Mouse (Mus musculus): ENCODE data around the gene Serpina1c. TPM values are rescaled to one million over a fixed set of nuclear protein-coding genes. Genes with fewer than 3 reads are reported as not detected.
"Not testable (repeated sequence)": the region's sequence is repeated elsewhere in the genome, so short reads cannot be mapped to it uniquely, and the experiment has no call there.

Gene Serpina1c
- polyA plus RNA-seq (2015; fragmentation: Nextera tagmentation; extraction: Ambion mirVana) = 365 and 458 TPM in 2 replicates

DNA sequence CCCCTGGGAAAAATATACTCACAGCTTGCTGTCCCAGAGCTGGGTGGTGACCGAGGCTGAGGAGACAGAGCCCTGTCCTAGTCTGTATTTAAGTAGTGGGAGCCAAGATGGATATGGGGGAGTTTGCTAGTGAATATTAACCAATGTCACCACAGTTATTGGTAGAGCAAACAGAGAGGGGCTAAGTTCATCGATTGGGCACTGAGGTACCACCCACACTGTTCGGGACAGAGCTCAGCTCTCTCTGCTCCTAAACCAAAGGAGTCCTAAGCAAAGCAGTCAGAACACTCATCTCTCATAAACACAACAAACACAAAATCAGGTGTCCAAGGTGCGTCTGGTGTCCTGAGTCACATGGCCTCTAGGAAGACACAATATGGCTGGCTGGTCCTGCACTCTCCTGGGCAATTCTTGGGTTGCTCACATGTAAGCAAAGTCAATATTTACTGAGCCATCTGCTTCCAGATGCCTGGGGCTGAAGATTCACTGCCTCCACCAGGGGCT is at the start of gene Serpina1c:
Serpina1c (minus strand) TSS at position 51 of the 504 bp plus-strand sequence.
- H3K27me3 ChIP-seq; H3K27ac ChIP-seq (replicated peaks); H3K36me3 ChIP-seq (replicated peaks); H3K9ac ChIP-seq; H3K9me3 ChIP-seq (replicated peaks); H3K4me1 ChIP-seq (replicated peaks): not testable (repeated sequence)
- ATAC-seq (ENCODE audit: insufficient read depth) = 0 out of 2 replicates have a peak, but pooled peaks have one; percentile 31
- H3K4me2 ChIP-seq = peak within 1 kb of the TSS; percentile 23; the same call in 1 of the 2 replicates
- WGBS (ENCODE audit: insufficient replicate concordance) = 45% methylated on average over 4 of the region's 4 CpGs
- H3K4me3 ChIP-seq (replicated peaks) = peak within 1 kb of the TSS; percentile 34

DNA sequence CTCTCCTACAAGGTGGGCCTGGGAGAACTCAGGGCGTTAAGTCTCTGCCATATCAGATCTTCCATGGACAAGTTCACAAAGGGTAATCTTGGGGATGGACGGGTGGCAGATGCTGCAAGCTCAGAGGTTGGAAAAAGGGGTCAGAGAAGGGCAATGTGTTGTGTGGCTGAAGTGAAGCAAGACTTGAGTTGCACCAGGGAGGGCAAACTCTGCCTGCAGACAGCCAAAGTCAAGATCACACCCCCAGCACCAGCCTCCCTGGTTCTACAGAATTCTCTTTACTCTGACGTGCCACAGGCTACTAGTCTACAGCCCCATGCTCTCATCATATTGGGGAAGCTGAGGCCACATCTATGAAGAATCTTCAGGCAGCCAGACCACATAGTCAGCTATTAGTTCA is 48.3 kb upstream of the Serpina1c start:
- not testable (repeated sequence) for H3K4me2 ChIP-seq; H3K9me3 ChIP-seq (replicated peaks); H3K27me3 ChIP-seq; H3K36me3 ChIP-seq (replicated peaks); H3K4me3 ChIP-seq (replicated peaks); H3K4me1 ChIP-seq (replicated peaks); H3K9ac ChIP-seq; ATAC-seq (ENCODE audit: insufficient read depth); H3K27ac ChIP-seq (replicated peaks)
- WGBS (ENCODE audit: insufficient replicate concordance) = 53% methylated on average over 3 of the region's 3 CpGs

DNA sequence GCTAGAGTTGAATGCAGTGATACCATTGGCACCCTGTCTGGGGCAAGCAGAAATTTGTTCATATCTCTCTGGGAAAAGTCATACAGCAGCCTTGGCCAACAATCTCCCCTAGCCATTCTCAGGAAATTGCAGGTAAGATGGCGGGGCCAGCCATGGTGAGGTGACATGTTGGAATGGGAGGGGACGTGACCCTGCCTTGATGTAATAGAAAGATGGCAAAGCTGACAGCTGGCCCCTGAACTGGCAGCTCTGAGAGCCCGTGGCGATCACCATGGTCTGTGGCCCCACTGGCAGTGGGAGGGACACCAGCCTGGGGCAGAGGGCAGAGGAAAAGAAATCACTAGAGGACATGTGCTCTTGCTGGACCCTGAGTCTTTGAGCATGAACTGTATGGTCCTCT is 41.6 kb upstream of the Serpina1c start:
- H3K4me2 ChIP-seq = no peak overlapping the region
- H3K9me3 ChIP-seq (replicated peaks) = 0 out of 2 replicates have a peak, but pooled peaks cover 5% of the 10 kb centered on the region
- no peak overlapping the region for H3K9ac ChIP-seq
- no peaks in the 10 kb centered on the region for H3K36me3 ChIP-seq (replicated peaks)
- ATAC-seq (ENCODE audit: insufficient read depth) = no peak
- no peak overlapping the region for H3K27ac ChIP-seq (replicated peaks)
- H3K4me1 ChIP-seq (replicated peaks) = no peaks in the 10 kb centered on the region
- 61% methylated on average over 4 of the region's 4 CpGs for WGBS (ENCODE audit: insufficient replicate concordance)
- no peak overlapping the region for H3K4me3 ChIP-seq (replicated peaks)
- H3K27me3 ChIP-seq = no peaks in the 10 kb centered on the region

DNA sequence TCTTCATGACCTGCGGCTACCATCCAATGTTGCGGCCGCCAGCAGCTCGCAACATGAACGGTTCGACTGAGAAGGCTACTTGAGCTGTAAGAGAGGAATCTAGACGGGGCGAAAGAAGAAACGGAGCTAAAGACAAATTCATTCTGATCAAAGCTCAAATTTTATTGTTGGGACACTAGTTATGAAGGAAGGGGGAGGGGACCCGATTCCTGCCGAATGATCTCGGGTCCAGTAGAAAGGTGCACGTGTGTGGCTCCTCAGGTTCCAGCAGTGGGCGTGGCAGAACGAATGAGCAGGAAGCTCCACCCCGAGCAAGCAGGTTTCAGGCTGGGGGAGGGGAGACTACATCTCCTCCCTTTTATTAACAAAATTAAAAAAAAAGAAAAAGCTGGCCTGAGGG is 4.5 kb upstream of the Serpina1c start:
- not testable (repeated sequence) for ATAC-seq (ENCODE audit: insufficient read depth); H3K27ac ChIP-seq (replicated peaks); H3K9me3 ChIP-seq (replicated peaks); H3K36me3 ChIP-seq (replicated peaks); H3K9ac ChIP-seq; H3K4me3 ChIP-seq (replicated peaks); H3K27me3 ChIP-seq; H3K4me2 ChIP-seq; H3K4me1 ChIP-seq (replicated peaks)
- WGBS (ENCODE audit: insufficient replicate concordance) = 81% methylated on average over 11 of the region's 16 CpGs

DNA sequence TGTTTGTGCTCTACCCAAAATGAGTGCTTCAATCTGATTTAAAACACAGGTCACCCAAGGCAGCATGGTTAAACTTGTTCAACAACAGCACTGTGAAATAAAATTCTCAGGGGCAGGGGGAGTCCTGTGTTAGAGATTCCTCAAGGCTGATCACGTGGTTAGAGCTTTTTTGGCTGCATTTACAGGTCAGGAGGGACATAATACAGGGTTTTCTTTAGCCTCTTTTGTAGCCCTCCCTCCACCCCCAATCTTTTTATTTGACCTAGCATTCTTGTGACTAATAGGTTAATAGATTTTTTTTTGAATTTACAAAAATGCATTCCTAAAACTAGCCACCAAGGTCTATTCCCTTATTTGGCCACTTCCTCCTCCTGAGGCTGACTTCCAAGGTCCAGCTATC is 3.1 kb upstream of the Serpina1c start:
- not testable (repeated sequence) for H3K27ac ChIP-seq (replicated peaks); ATAC-seq (ENCODE audit: insufficient read depth); H3K9ac ChIP-seq; H3K4me1 ChIP-seq (replicated peaks); H3K4me2 ChIP-seq; H3K9me3 ChIP-seq (replicated peaks); H3K36me3 ChIP-seq (replicated peaks); H3K27me3 ChIP-seq; H3K4me3 ChIP-seq (replicated peaks)
- WGBS (ENCODE audit: insufficient replicate concordance) = 18% methylated on average over 1 of the region's 1 CpGs

DNA sequence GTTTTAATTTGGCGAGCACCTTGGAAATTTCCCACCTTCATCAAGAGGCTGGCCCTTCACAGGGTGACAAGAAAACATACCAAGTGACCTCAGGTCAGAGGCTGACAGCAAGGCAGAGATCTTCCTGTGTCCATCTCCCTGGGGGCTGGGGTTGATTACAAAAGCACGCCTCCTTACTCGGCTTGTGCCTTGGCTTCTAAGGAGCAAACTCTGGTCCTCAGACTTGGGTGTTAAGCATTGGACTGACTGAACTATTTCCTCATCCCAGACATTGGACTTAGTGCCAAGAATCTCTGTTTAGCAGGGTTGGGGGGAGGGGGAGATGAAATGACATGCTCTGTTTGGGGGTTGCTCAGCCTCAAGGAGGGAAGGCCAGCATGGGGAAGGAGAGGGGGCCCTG is 2.8 kb downstream of the Serpina1c start:
- H3K4me2 ChIP-seq = peak overlapping the region; percentile 32
- H3K4me1 ChIP-seq (replicated peaks); H3K9ac ChIP-seq; H3K9me3 ChIP-seq (replicated peaks); H3K27me3 ChIP-seq; H3K27ac ChIP-seq (replicated peaks); H3K36me3 ChIP-seq (replicated peaks); ATAC-seq (ENCODE audit: insufficient read depth); H3K4me3 ChIP-seq (replicated peaks): not testable (repeated sequence)
- WGBS (ENCODE audit: insufficient replicate concordance) = 75% methylated on average over 3 of the region's 3 CpGs

DNA sequence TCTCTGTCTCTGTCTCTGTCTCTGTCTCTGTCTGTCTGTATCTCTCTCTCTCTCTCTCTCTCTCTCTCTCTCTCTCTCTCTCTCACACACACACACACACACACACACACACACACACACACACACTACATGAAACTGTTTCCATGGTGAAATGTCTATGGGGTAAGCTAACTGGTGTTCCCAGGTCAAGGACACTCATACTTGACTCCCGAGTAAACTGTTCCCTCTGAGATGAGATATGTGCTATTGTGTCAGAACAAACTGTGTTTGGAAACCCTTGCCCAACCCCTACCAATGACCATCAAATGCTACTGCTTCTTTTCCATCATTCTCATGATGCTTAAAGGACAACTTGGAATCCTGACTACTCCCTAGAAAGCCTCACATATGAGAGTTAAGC is 37.8 kb downstream of the Serpina1c start:
- H3K4me3 ChIP-seq (replicated peaks); H3K27me3 ChIP-seq; ATAC-seq (ENCODE audit: insufficient read depth); H3K36me3 ChIP-seq (replicated peaks); H3K9me3 ChIP-seq (replicated peaks); H3K9ac ChIP-seq; H3K4me1 ChIP-seq (replicated peaks); H3K27ac ChIP-seq (replicated peaks); H3K4me2 ChIP-seq: not testable (repeated sequence)
- WGBS (ENCODE audit: insufficient replicate concordance) = 24% methylated on average over 1 of the region's 1 CpGs

DNA sequence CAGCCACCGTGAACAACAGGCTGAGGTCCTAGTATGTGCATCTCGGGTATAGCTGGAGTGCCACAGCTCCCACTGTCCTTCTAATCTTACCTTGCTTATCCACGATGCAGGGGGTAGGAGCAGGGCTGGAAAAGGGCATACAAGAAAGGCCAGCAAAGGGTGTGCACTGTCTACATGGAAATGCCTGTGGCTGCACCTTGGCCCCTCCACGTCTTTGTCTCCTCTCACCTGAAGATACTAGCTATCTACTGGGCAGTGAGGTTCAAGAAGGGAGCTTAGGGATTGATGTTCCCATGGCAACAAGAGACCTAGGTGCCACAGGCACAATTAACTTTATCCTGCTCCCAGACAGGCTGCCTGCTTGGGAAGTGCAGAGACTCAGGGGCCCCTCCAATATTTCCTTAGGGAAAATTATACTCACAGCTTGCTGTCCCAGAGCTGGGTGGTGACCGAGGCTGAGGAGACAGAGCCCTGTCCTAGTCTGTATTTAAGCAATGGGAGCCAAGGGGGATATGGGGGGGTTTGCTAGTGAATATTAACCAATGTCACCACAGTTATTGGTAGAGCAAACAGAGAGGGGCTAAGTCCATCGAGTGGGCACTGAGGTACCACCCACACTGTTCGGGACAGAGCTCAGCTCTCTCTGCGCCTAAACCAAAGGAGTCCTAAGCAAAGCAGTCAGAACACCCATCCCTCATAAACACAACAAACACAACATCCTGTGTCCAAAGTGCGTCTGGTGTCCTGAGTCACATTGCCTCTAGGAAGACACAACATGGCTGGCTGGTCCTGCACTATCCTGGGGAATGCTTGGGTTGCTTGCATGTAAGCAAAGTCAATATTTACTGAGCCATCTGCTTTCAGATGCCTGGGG is 41.3 kb downstream of the Serpina1c start, which contains the start of gene Serpina1a:
Serpina1a (minus strand) TSS at position 462 of the 874 bp plus-strand sequence.
- H3K36me3 ChIP-seq (replicated peaks); H3K9ac ChIP-seq; H3K27me3 ChIP-seq; H3K9me3 ChIP-seq (replicated peaks); H3K4me1 ChIP-seq (replicated peaks): not testable (repeated sequence)
- H3K27ac ChIP-seq (replicated peaks) = peak within 1 kb of the TSS; percentile 41; the same call in 1 of the 2 replicates
- peak within 1 kb of the TSS; percentile 37 for H3K4me3 ChIP-seq (replicated peaks)
- ATAC-seq (ENCODE audit: insufficient read depth) = peak; percentile 58
- peak within 1 kb of the TSS; percentile 37; the same call in 1 of the 2 replicates for H3K4me2 ChIP-seq
- 46% methylated on average over 9 of the region's 9 CpGs for WGBS (ENCODE audit: insufficient replicate concordance)

DNA sequence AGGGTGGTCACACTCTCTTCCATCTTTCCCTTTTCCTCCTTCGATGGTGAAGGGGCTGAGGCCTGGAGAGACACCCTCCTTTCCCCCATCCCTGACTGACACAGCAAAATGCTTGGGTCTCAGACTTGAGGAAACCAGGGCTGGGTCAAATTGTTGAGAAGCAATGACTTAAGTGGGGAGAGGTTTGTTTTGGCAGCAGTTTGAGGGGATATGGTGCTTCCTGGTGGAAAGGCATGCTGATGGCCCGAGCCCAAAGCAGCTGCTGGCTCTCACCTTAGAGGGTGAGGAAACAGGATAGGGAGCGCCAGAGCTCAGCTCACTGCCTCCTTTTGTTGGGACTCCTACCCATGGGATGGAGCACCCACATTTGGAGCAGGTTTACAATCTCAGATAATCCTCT is 43.7 kb downstream of the Serpina1c start:
- Histone ChIP-seq H3K27ac (replicated peaks) (no peak overlapping the region), H3K9ac (no peak overlapping the region), H3K4me3 (replicated peaks) (no peak overlapping the region), H3K4me2 (peak overlapping the region; percentile 41), H3K9me3 (replicated peaks) (no peaks in the 10 kb centered on the region), H3K4me1 (replicated peaks) (no peaks in the 10 kb centered on the region), H3K27me3 (no peaks in the 10 kb centered on the region), H3K36me3 (replicated peaks) (no peaks in the 10 kb centered on the region)
- WGBS (ENCODE audit: insufficient replicate concordance) = 36% methylated on average over 3 of the region's 3 CpGs
- no peak for ATAC-seq (ENCODE audit: insufficient read depth)

DNA sequence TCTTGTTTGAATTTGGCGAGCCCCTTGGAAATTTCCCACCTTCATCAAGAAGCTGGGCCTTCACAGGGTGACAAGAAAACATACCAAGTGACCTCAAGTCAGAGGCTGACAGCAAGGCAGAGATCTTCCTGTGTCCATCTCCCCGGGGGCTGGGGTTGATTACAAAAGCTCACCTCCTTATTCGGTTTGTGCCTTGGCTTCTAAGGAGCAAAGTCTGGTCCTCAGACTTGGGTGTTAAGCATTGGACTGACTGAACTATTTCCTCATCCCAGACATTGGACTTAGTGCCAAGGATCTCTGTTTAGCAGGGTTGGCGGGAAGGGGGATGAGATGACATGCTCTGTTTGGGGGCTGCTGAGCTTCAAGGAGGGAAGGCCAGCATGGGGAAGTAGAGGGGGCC is 44.1 kb downstream of the Serpina1c start:
- not testable (repeated sequence) for H3K27ac ChIP-seq (replicated peaks); ATAC-seq (ENCODE audit: insufficient read depth); H3K9me3 ChIP-seq (replicated peaks); H3K27me3 ChIP-seq; H3K9ac ChIP-seq; H3K36me3 ChIP-seq (replicated peaks); H3K4me3 ChIP-seq (replicated peaks); H3K4me1 ChIP-seq (replicated peaks)
- WGBS (ENCODE audit: insufficient replicate concordance) = 49% methylated on average over 3 of the region's 4 CpGs
- H3K4me2 ChIP-seq = peak overlapping the region; percentile 41

DNA sequence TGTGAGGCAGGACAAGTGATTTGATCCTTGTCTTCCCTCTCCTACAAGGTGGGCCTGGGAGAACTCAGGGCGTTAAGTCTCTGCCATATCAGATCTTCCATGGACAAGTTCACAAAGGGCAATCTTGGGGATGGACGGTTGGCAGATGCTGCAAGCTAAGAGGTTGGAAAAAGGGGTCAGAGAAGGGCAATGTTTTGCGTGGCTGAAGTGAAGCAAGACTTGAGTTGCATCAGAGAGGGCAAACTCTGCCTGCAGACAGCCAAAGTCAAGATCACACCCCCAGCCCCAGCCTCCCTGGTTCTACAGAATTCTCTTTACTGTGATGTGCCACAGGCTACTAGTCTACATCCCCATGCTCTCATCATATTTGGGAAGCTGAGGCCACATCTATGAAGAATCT is 45.1 kb downstream of the Serpina1c start:
- H3K27me3 ChIP-seq; H3K36me3 ChIP-seq (replicated peaks); ATAC-seq (ENCODE audit: insufficient read depth); H3K9me3 ChIP-seq (replicated peaks); H3K4me2 ChIP-seq; H3K4me1 ChIP-seq (replicated peaks); H3K27ac ChIP-seq (replicated peaks); H3K9ac ChIP-seq; H3K4me3 ChIP-seq (replicated peaks): not testable (repeated sequence)
- 46% methylated on average over 3 of the region's 3 CpGs for WGBS (ENCODE audit: insufficient replicate concordance)
